8 mouse cellular contexts compared by ENCODE assay signal in the genomic region with DNA sequence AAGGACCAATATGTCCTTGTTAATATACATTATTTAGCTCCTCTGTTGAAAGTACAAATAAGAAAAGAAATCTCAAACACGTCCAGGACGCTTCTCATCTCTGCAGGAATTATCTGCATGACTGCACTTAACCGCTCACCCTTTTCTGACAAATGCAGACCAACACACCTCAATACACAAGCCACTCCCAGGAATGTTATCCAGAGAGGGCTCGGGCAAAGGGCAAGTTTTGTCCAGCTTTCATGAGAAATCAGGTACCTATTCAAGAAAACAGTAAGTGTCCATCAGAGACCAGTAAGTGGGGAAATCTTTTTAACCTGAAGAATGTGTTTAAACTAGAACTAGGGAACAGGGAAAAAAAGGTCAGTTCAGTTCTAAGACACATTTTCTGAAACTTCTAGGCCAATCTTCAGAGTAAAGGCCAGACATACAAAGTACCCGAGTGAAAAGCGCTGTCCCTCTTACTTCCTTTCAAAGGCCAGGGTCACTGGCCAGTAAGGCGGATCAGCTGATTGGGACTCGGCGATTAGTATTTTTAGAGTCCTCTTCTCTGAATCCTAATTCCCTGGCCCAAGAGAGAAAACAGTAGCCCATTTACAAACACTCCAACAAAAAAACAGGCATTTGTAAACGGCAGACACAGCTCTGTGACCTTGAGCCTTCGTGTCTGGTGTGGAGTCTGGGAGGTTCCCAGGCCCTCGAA. TPM values are rescaled to one million over a fixed set of nuclear protein-coding genes. Genes with fewer than 3 reads are reported as not detected.
DNase-seq lines count a peak whose midpoint lies in the region; ATAC-seq and TF ChIP-seq lines count a peak whose summit lies in the region.

No protein-coding gene starts in this region.

- H3K9me3 ChIP-seq in MEL (replicated peaks; ENCODE audit: insufficient read depth, low read length) = no peaks in the 10 kb centered on the region
- H3K9me3 ChIP-seq in hindbrain, embryonic 14.5 days (ENCODE audit: control insufficient read depth, low read length) = no peaks in the 10 kb centered on the region
- no peaks in the 10 kb centered on the region for H3K9me3 ChIP-seq in liver, embryonic 14.5 days (ENCODE audit: control insufficient read depth, low read length)

- peak overlapping the region; percentile 54 for H3K9ac ChIP-seq in MEL (ENCODE audit: control insufficient read depth, low read depth, low read length, poor library complexity, severe bottlenecking)
- peak overlapping the region; percentile 95 for H3K9ac ChIP-seq in hindbrain, embryonic 14.5 days
- H3K9ac ChIP-seq in liver, embryonic 14.5 days (replicated peaks) = peak overlapping the region; percentile 72

- peak overlapping the region; percentile 80 for H3K27ac ChIP-seq in cerebellum, adult 2 months (ENCODE audit: insufficient read depth, low read length)
- H3K27ac ChIP-seq in MEL (ENCODE audit: control insufficient read depth, low read depth, low read length) = no peak overlapping the region
- H3K27ac ChIP-seq in hindbrain, embryonic 14.5 days = peak overlapping the region; percentile 44; the same call in 1 of the 2 replicates
- H3K27ac ChIP-seq in liver, embryonic 14.5 days = peak overlapping the region; percentile 78

- H3K4me1 ChIP-seq in cerebellum, adult 2 months (ENCODE audit: control insufficient read depth, insufficient read depth, low read length) = no peaks in the 10 kb centered on the region
- peaks cover 5 to 12% of the 10 kb centered on the region in 2 experiments for H3K4me1 ChIP-seq in MEL (ENCODE audit: control insufficient read depth in 1 of 2, insufficient read depth in 2 of 2, low read length in 2 of 2)
- H3K4me1 ChIP-seq in hindbrain, embryonic 14.5 days (replicated peaks; ENCODE audit: control insufficient read depth, insufficient read depth, low read length) = peaks cover 10% of the 10 kb centered on the region
- peaks cover 21 to 22% of the 10 kb centered on the region in 2 experiments for H3K4me1 ChIP-seq in liver, embryonic 14.5 days (replicated peaks; ENCODE audit: control insufficient read depth in 2 of 2, insufficient read depth in 2 of 2, low read length in 1 of 2)

- TF ChIP-seq RAD21 in MEL (IDR thresholded peaks at IDR 0.05; ENCODE audit: low read depth, low read length) = no peak

- H3K36me3 ChIP-seq in MEL (ENCODE audit: control insufficient read depth in 1 of 2, insufficient read depth in 2 of 2, low read length in 2 of 2) = peaks cover 0 to 20% of the 10 kb centered on the region in 2 experiments; a peak in 2 of 4 replicates
- peaks cover 11% of the 10 kb centered on the region for H3K36me3 ChIP-seq in hindbrain, embryonic 14.5 days (replicated peaks; ENCODE audit: control insufficient read depth, insufficient read depth)
- no peaks in the 10 kb centered on the region for H3K36me3 ChIP-seq in liver, embryonic 14.5 days (replicated peaks; ENCODE audit: control insufficient read depth, insufficient read depth, low read depth)

- ATAC-seq in hindbrain, embryonic 14.5 days (ENCODE audit: low FRiP score) = no peak
- ATAC-seq in liver, embryonic 14.5 days (ENCODE audit: insufficient read depth) = peak; percentile 10; the same call in 1 of the 2 replicates

- H3K27me3 ChIP-seq in cerebellum, adult 2 months (ENCODE audit: control insufficient read depth, insufficient read depth, low read length) = no peaks in the 10 kb centered on the region
- H3K27me3 ChIP-seq in MEL (ENCODE audit: control insufficient read depth in 1 of 2, insufficient read depth in 2 of 2, low read length in 2 of 2) = no peaks in the 10 kb centered on the region; a peak in 1 of 4 replicates
- H3K27me3 ChIP-seq in hindbrain, embryonic 14.5 days (ENCODE audit: control insufficient read depth, insufficient read depth, low read length) = no peaks in the 10 kb centered on the region
- peaks cover 52% of the 10 kb centered on the region for H3K27me3 ChIP-seq in liver, embryonic 14.5 days (ENCODE audit: control insufficient read depth, insufficient read depth, low read length)

- intact Hi-C loops in gastrocnemius, postnatal 14 days (cut with DNase I; ENCODE audit: low total_unique reads) = no loop called here

- TF ChIP-seq CTCF in cerebellum, adult 2 months (IDR thresholded peaks at IDR 0.05; ENCODE audit: borderline replicate concordance, insufficient read depth, low read depth, low read length) = no peak
- no peak for TF ChIP-seq CTCF in MEL (IDR thresholded peaks at IDR 0.05 in 2 of 3, conservative IDR thresholded peaks at IDR 0.05 in 1 of 3; ENCODE audit: control insufficient read depth in 1 of 3, insufficient read depth in 1 of 3, low read depth in 2 of 3, low read length in 3 of 3, poor library complexity in 1 of 3, severe bottlenecking in 1 of 3)
- no peak for TF ChIP-seq CTCF in liver, embryonic 14.5 days (IDR thresholded peaks at IDR 0.05; ENCODE audit: low read depth)

- peak overlapping the region; percentile 68 for H3K4me2 ChIP-seq in hindbrain, embryonic 14.5 days (replicated peaks)
- peak overlapping the region; percentile 82 for H3K4me2 ChIP-seq in liver, embryonic 14.5 days (ENCODE audit: low read depth)

- WGBS in cerebellum, adult 2 months = 17% methylated on average over 12 of the region's 12 CpGs
- 11% methylated on average over 12 of the region's 12 CpGs for WGBS in hindbrain, embryonic 14.5 days
- 29% methylated on average over 12 of the region's 12 CpGs for WGBS in liver, embryonic 14.5 days (ENCODE audit: insufficient replicate concordance)

- TF ChIP-seq EP300 in MEL (IDR thresholded peaks at IDR 0.05; ENCODE audit: low read depth in 1 of 2, low read length in 2 of 2) = no peak
- no peak for TF ChIP-seq EP300 in liver, embryonic 14.5 days (IDR thresholded peaks at IDR 0.05; ENCODE audit: low read depth)

- no peak for DNase-seq in cerebellum, adult 2 months
- no peak for DNase-seq in cerebellum, postnatal 36 days
- peak; percentile 17 for DNase-seq in MEL (ENCODE audit: low read depth, low spot score)
- no peak for DNase-seq in hindbrain, embryonic 14.5 days (ENCODE audit: low spot score)
- DNase-seq in liver, embryonic 14.5 days (ENCODE audit: low read depth in 3 of 3, low spot score in 3 of 3) = no peak
- no peak for DNase-seq in c-Kit-positive CD71-positive TER-119-positive erythroid progenitor cells, embryonic 14.5 days (ENCODE audit: low spot score)
- DNase-seq in gastrocnemius, postnatal 14 days = no peak
- DNase-seq in testis, postnatal 14 days (ENCODE audit: low spot score) = no peak

- H3K79me2 ChIP-seq in MEL (ENCODE audit: control insufficient read depth, insufficient read depth, low read length, poor library complexity) = no peaks in the 10 kb centered on the region

- no peak for TF ChIP-seq POLR2A in cerebellum, adult 2 months (IDR thresholded peaks at IDR 0.05; ENCODE audit: borderline replicate concordance, insufficient read depth, low read length)
- TF ChIP-seq POLR2A in MEL (IDR thresholded peaks at IDR 0.05; ENCODE audit: control insufficient read depth in 1 of 2, insufficient read depth in 1 of 2, low read depth in 1 of 2, low read length in 2 of 2, poor library complexity in 1 of 2) = no peak

- peak overlapping the region; percentile 67 for H3K4me3 ChIP-seq in cerebellum, adult 2 months (replicated peaks; ENCODE audit: insufficient read depth, low read depth, low read length)
- peak overlapping the region; percentile 54 to 86 for H3K4me3 ChIP-seq in MEL (ENCODE audit: control insufficient read depth in 1 of 2, insufficient read depth in 1 of 2, low read depth in 2 of 2, low read length in 2 of 2)
- H3K4me3 ChIP-seq in hindbrain, embryonic 14.5 days (replicated peaks; ENCODE audit: low read length) = peak overlapping the region; percentile 82
- peak overlapping the region; percentile 60 to 61 for H3K4me3 ChIP-seq in liver, embryonic 14.5 days (ENCODE audit: insufficient read depth in 1 of 2, low read depth in 2 of 2, low read length in 2 of 2)

TF ChIP-seq in MEL, 35 proteins besides CTCF, POLR2A, EP300 and RAD21:
- TF ChIP-seq ZKSCAN1 (IDR thresholded peaks at IDR 0.05; ENCODE audit: low read depth, low read length) (no peak), HCFC1 (IDR thresholded peaks at IDR 0.05; ENCODE audit: low read depth, low read length) (no peak), POLR2AphosphoS2 (IDR thresholded peaks at IDR 0.05; ENCODE audit: low read length) (no peak)
TF ChIP-seq in MEL: peak in this region for 0.

RNA-seq across cellular contexts. Expression of gene Tmem136, which starts 0.8 kb away (rescaled TPM):
- polyA plus RNA-seq in cerebellum, adult 2 months (2012; rRNA removed) = 17.4 and 18.3 TPM in 2 replicates
- total RNA-seq in MEL (2012; rRNA removed) = 0.42 and 0.62 TPM in 2 replicates
- polyA plus RNA-seq in MEL (2012; ENCODE audit: insufficient read depth in 1 of 2, insufficient read length in 2 of 2, low read depth in 1 of 2, low replicate concordance in 2 of 2, missing spikeins in 1 of 2) = 1 to 10 TPM in 1 of 2 experiments, not detected in 1; 2.0 TPM
- 10.1 and 11.1 TPM in 2 replicates for polyA plus RNA-seq in hindbrain, embryonic 14.5 days (2014; fragmentation: Nextera tagmentation; extraction: Ambion mirVana)
- polyA plus RNA-seq in liver, embryonic 14.5 days (2012; rRNA removed) = 0.94 and 0.97 TPM in 2 replicates
- 0.47 and 0.57 TPM in 2 replicates for polyA plus RNA-seq in liver, embryonic 14.5 days (2014; fragmentation: Nextera tagmentation; extraction: Ambion mirVana)
- total RNA-seq in gastrocnemius, postnatal 14 days (2021) = 1 to 10 TPM; 1.2 TPM

RNA-seq across cellular contexts. Expression of gene Arhgef12, which starts 8.5 kb away (rescaled TPM):
- polyA plus RNA-seq in cerebellum, adult 2 months (2012; rRNA removed) = 61.0 and 63.7 TPM in 2 replicates
- total RNA-seq in MEL (2012; rRNA removed) = 11.8 and 14.8 TPM in 2 replicates
- polyA plus RNA-seq in MEL (2012; ENCODE audit: insufficient read depth in 1 of 2, insufficient read length in 2 of 2, low read depth in 1 of 2, low replicate concordance in 2 of 2, missing spikeins in 1 of 2) = 10 to 100 TPM; 14.7 to 33.5 TPM
- polyA plus RNA-seq in hindbrain, embryonic 14.5 days (2014; fragmentation: Nextera tagmentation; extraction: Ambion mirVana) = 31.7 and 38.4 TPM in 2 replicates
- polyA plus RNA-seq in liver, embryonic 14.5 days (2012; rRNA removed) = 7.5 and 9.3 TPM in 2 replicates
- 5.2 and 6.5 TPM in 2 replicates for polyA plus RNA-seq in liver, embryonic 14.5 days (2014; fragmentation: Nextera tagmentation; extraction: Ambion mirVana)
- total RNA-seq in gastrocnemius, postnatal 14 days (2021) = 10 to 100 TPM; 45.7 to 52.5 TPM
